Mouse (Mus musculus) CH12.LX (cell line): Measurements from ENCODE around the gene Adm. TPM values are rescaled to one million over a fixed set of nuclear protein-coding genes. Genes with fewer than 3 reads are reported as not detected.

Source experiments
- DNase-seq: peaks from one replicate; pipeline ENCODE4 v3.0.0-alpha.2; 2013; ENCODE audit errors: extremely low read depth
- H3K27ac ChIP-seq: 2 replicates; pipeline ENCODE4 v1.5.1; 2012; ENCODE audit warnings: low read depth, mild to moderate bottlenecking, control low read depth, moderate library complexity; ENCODE audit not compliant: insufficient read depth
- H3K27me3 ChIP-seq: replicated peaks from 2 replicates; pipeline ENCODE3; 2012; ENCODE audit warnings: inconsistent platforms
- H3K36me3 ChIP-seq, 2 experiments: replicated peaks in 1 of 2; 2 replicates each; pipeline versions ENCODE3 to v1.6.1; 2012; ENCODE audit warnings: inconsistent platforms in 1 of 2, low read length in 1 of 2, mild to moderate bottlenecking in 1 of 2, mixed read lengths in 1 of 2, moderate library complexity in 1 of 2; ENCODE audit not compliant: control insufficient read depth in 1 of 2, insufficient read depth in 1 of 2
- H3K4me1 ChIP-seq, 2 experiments: 2 replicates each; pipeline ENCODE4 v1.6.1; 2012; ENCODE audit warnings: inconsistent platforms in 1 of 2, moderate library complexity in 1 of 2; ENCODE audit not compliant: insufficient read depth in 2 of 2, control insufficient read depth in 1 of 2
- H3K4me2 ChIP-seq: 2 replicates; pipeline ENCODE4 v1.6.1; 2012; ENCODE audit warnings: low read depth, mild to moderate bottlenecking, control low read depth; ENCODE audit not compliant: poor library complexity, insufficient read depth, severe bottlenecking
- H3K4me3 ChIP-seq, 3 experiments: fragments of 150-350 bp in 1 of 3; sonication (generic) in 1 of 3; replicated peaks in 1 of 3; 2 replicates each; pipeline versions ENCODE3 to v1.5.1; 2011 to 2012; ENCODE audit warnings: low read depth in 2 of 3, low read length in 2 of 3, mild to moderate bottlenecking in 2 of 3, moderate library complexity in 2 of 3, control low read depth in 1 of 3, improper control_type of control experiment in 1 of 3, inconsistent platforms in 1 of 3, mixed read lengths in 1 of 3; ENCODE audit not compliant: poor library complexity in 1 of 3
- H3K79me2 ChIP-seq: replicated peaks from 2 replicates; pipeline ENCODE4 v1.6.1; 2012; ENCODE audit warnings: mild to moderate bottlenecking, moderate library complexity; ENCODE audit not compliant: control insufficient read depth, poor library complexity, insufficient read depth, severe bottlenecking; ENCODE audit errors: extremely low read depth
- H3K9ac ChIP-seq: 2 replicates; pipeline ENCODE4 v1.6.1; 2012; ENCODE audit warnings: low read depth, mild to moderate bottlenecking, control low read depth, moderate library complexity; ENCODE audit not compliant: insufficient read depth
- H3K9me3 ChIP-seq: replicated peaks from 2 replicates; pipeline ENCODE3; 2012; ENCODE audit warnings: low read length, inconsistent platforms, mixed read lengths
- BHLHE40 ChIP-seq: IDR thresholded peaks from 2 replicates; pipeline ENCODE4 v1.6.1; 2011; ENCODE audit warnings: mild to moderate bottlenecking, low read depth, low read length, improper control_type of control experiment
- CHD1 ChIP-seq: IDR thresholded peaks from 2 replicates; pipeline ENCODE4 v1.6.1; 2012; ENCODE audit warnings: low read depth, low read length, improper control_type of control experiment, inconsistent platforms
- CHD2 ChIP-seq: IDR thresholded peaks from 2 replicates; pipeline ENCODE4 v1.6.1; 2011; ENCODE audit warnings: low read length, improper control_type of control experiment
- ELF1 ChIP-seq: IDR thresholded peaks from 2 replicates; pipeline ENCODE4 v1.6.1; 2014; ENCODE audit warnings: low read depth, mild to moderate bottlenecking, inconsistent platforms, low read length, improper control_type of control experiment
- EP300 ChIP-seq: IDR thresholded peaks from 2 replicates; pipeline ENCODE4 v1.6.1; 2011; ENCODE audit warnings: low read length, improper control_type of control experiment
- ETS1 ChIP-seq: conservative IDR thresholded peaks from 2 replicates; pipeline ENCODE4 v1.6.1; 2012; ENCODE audit warnings: low read depth, mild to moderate bottlenecking, inconsistent platforms, low read length, improper control_type of control experiment, moderate library complexity
- GABPA ChIP-seq: IDR thresholded peaks from 2 replicates; pipeline ENCODE4 v1.6.1; 2012; ENCODE audit warnings: low read depth, low read length, improper control_type of control experiment, inconsistent platforms; ENCODE audit not compliant: insufficient replicate concordance
- HCFC1 ChIP-seq: IDR thresholded peaks from 2 replicates; pipeline ENCODE4 v1.6.1; 2012; ENCODE audit warnings: low read depth, mild to moderate bottlenecking, inconsistent platforms, low read length, improper control_type of control experiment
- IRF4 ChIP-seq: IDR thresholded peaks from 2 replicates; pipeline ENCODE4 v1.6.1; 2014; ENCODE audit warnings: low read depth, mild to moderate bottlenecking, inconsistent platforms, low read length, improper control_type of control experiment
- JUN ChIP-seq: IDR thresholded peaks from 2 replicates; pipeline ENCODE4 v1.6.1; 2011; ENCODE audit warnings: low read depth, mild to moderate bottlenecking, low read length, improper control_type of control experiment, moderate library complexity; ENCODE audit not compliant: insufficient read depth
- JUND ChIP-seq: conservative IDR thresholded peaks from 2 replicates; pipeline ENCODE4 v1.6.1; 2011; ENCODE audit warnings: low read depth, low read length, improper control_type of control experiment
- KAT2A ChIP-seq: IDR thresholded peaks from 2 replicates; pipeline ENCODE4 v1.6.1; 2012; ENCODE audit warnings: low read length, improper control_type of control experiment, inconsistent platforms; ENCODE audit not compliant: insufficient replicate concordance
- MAFK ChIP-seq: IDR thresholded peaks from 2 replicates; pipeline ENCODE4 v1.6.1; 2011; ENCODE audit warnings: low read length, improper control_type of control experiment; ENCODE audit not compliant: insufficient replicate concordance
- MAX ChIP-seq: IDR thresholded peaks from 2 replicates; pipeline ENCODE4 v1.6.1; 2011; ENCODE audit warnings: low read length, improper control_type of control experiment
- MAZ ChIP-seq: IDR thresholded peaks from 2 replicates; pipeline ENCODE4 v1.6.1; 2012; ENCODE audit warnings: low read depth, mild to moderate bottlenecking, inconsistent platforms, low read length, improper control_type of control experiment, moderate library complexity
- MEF2A ChIP-seq: IDR thresholded peaks from 2 replicates; pipeline ENCODE4 v1.6.1; 2014; ENCODE audit warnings: low read depth, mild to moderate bottlenecking, inconsistent platforms, low read length, improper control_type of control experiment, borderline replicate concordance
- MXI1 ChIP-seq: IDR thresholded peaks from 2 replicates; pipeline ENCODE4 v1.6.1; 2011; ENCODE audit warnings: mild to moderate bottlenecking, low read depth, low read length, improper control_type of control experiment
- MYC ChIP-seq: IDR thresholded peaks from 2 replicates; pipeline ENCODE4 v1.6.1; 2011; ENCODE audit warnings: low read depth, mild to moderate bottlenecking, improper control_type of control experiment, low read length
- NELFE ChIP-seq: IDR thresholded peaks from 2 replicates; pipeline ENCODE4 v1.6.1; 2011; ENCODE audit warnings: low read depth, low read length, improper control_type of control experiment
- PAX5 ChIP-seq: IDR thresholded peaks from 2 replicates; pipeline ENCODE4 v1.6.1; 2012; ENCODE audit warnings: low read length, inconsistent platforms, mixed read lengths
- POLR2A ChIP-seq: IDR thresholded peaks from 2 replicates; pipeline ENCODE4 v1.6.1; 2011; ENCODE audit warnings: low read depth, mild to moderate bottlenecking, improper control_type of control experiment, low read length
- POLR2AphosphoS2 ChIP-seq: IDR thresholded peaks from 2 replicates; pipeline ENCODE4 v1.6.1; 2011; ENCODE audit warnings: low read depth, low read length, improper control_type of control experiment
- RCOR1 ChIP-seq: conservative IDR thresholded peaks from 2 replicates; pipeline ENCODE4 v1.6.1; 2012; ENCODE audit warnings: low read depth, mild to moderate bottlenecking, inconsistent platforms, low read length, improper control_type of control experiment
- SIN3A ChIP-seq: IDR thresholded peaks from 2 replicates; pipeline ENCODE4 v1.6.1; 2012; ENCODE audit warnings: low read length, improper control_type of control experiment, inconsistent platforms
- TBP ChIP-seq: conservative IDR thresholded peaks from 2 replicates; pipeline ENCODE4 v1.6.1; 2011; ENCODE audit warnings: low read depth, low read length, improper control_type of control experiment
- UBTF ChIP-seq: IDR thresholded peaks from 2 replicates; pipeline ENCODE4 v1.6.1; 2012; ENCODE audit warnings: low read depth, mild to moderate bottlenecking, inconsistent platforms, low read length, improper control_type of control experiment, moderate library complexity
- USF1 ChIP-seq: IDR thresholded peaks from 2 replicates; pipeline ENCODE4 v1.6.1; 2014; ENCODE audit warnings: low read depth, mild to moderate bottlenecking, inconsistent platforms, low read length, improper control_type of control experiment
- USF2 ChIP-seq: conservative IDR thresholded peaks from 2 replicates; pipeline ENCODE4 v1.6.1; 2011; ENCODE audit warnings: low read depth, low read length, improper control_type of control experiment
- ZMIZ1 ChIP-seq: IDR thresholded peaks from 2 replicates; pipeline ENCODE4 v1.6.1; 2012; ENCODE audit warnings: low read depth, mild to moderate bottlenecking, inconsistent platforms, low read length, improper control_type of control experiment
- dilution Hi-C: fragments of 300-500 bp; cut with MboI; formaldehyde crosslinking; loops from 2 replicates; pipeline ENCODE4 v1.14.3; 2020; ENCODE audit warnings: low sequenced_read_pairs; ENCODE audit not compliant: extremely low pct_unique_long_range_greater_than_20kb, extremely low pct_ligation_motif_present
- in situ Hi-C: fragments of 300-500 bp; cut with MboI; formaldehyde crosslinking; loops from 3 replicates; pipeline ENCODE4 v1.14.3; 2019; ENCODE audit warnings: low sequenced_read_pairs, low pct_ligation_motif_present, low pct_unique_long_range_greater_than_20kb, mixed read lengths
- polyA plus RNA-seq: library from polyadenylated mRNA; unstranded; fragments of >175 nt; gene quantifications from 2 replicates; pipeline ENCODE4 v1.2.1, GENCODE M21; 2012; ENCODE audit warnings: low read depth; ENCODE audit not compliant: insufficient read length
- total RNA-seq, 2 experiments: library from RNA; depleted of rRNA; stranded (reverse); fragments of 300-350 nt in 1 of 2; fragments of >200 nt in 1 of 2; gene quantifications; 2 replicates each; pipeline ENCODE4 v1.2.3; 2012 to 2014

Adm gene
- total and polyA plus RNA-seq, 3 experiments = 6.9 to 23.2 (median 16.0) TPM

DNA sequence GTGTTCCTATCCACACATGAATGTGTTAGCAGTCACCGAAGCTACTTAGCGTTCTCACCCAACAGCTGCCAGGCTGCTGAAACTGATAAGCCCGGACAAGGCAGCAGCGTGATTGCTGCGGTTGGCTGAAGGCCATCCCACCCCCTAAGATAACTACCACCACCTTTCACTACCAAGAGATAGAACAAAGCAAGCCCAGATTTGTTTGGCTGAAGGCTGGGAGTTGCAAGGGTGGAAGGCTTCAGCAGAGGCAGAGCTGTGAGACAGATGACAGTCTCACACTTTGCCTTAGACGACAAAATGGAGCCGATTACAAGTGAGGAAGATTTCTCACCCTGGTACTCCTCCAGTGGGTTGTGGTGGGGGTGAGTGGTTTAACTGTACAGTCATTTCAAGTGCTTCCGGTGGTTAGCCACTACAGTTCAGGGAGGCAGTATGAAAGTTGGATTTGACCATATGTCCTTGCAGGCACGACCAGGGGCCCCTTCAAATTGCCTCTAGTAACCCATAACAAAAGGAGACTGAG, 8.3 kb upstream of the Adm start:
- Histone ChIP-seq H3K36me3 (no peaks in the 10 kb centered on the region), H3K4me1 (peaks cover 9 to 28% of the 10 kb centered on the region in 2 experiments; a peak in 3 of 4 replicates), H3K27me3 (peaks cover 39% of the 10 kb centered on the region), H3K27ac (no peak overlapping the region), H3K4me3 (no peak overlapping the region), H3K9me3 (peaks cover 5% of the 10 kb centered on the region), H3K79me2 (no peaks in the 10 kb centered on the region), H3K9ac (no peak overlapping the region), H3K4me2 (peak overlapping the region; percentile 80)
- dilution Hi-C loops (no loop called here), in situ Hi-C loops (no loop called here)
- DNase-seq = peak; percentile 59
- TF ChIP-seq NELFE (no peak), MYC (0 out of 2 replicates have a peak, but pooled peaks have one; percentile 28), MEF2A (peak; percentile 63), MAX (no peak), HCFC1 (no peak), MAZ (peak; percentile 85; the same call in 1 of the 2 replicates), EP300 (peak; percentile 73; the same call in 1 of the 2 replicates), CHD2 (no peak), ETS1 (peak; percentile 76), TBP (0 out of 2 replicates have a peak, but pooled peaks have one; percentile 39), RCOR1 (peak; percentile 96), USF2 (no peak), BHLHE40 (peak; percentile 96), USF1 (no peak), MAFK (peak; percentile 98), POLR2A (no peak), SIN3A (0 out of 2 replicates have a peak, but pooled peaks have one; percentile 6), JUN (peak; percentile 51; the same call in 1 of the 2 replicates), JUND (peak; percentile 68; the same call in 1 of the 2 replicates), CHD1 (no peak), MXI1 (no peak), IRF4 (peak; percentile 96)

DNA sequence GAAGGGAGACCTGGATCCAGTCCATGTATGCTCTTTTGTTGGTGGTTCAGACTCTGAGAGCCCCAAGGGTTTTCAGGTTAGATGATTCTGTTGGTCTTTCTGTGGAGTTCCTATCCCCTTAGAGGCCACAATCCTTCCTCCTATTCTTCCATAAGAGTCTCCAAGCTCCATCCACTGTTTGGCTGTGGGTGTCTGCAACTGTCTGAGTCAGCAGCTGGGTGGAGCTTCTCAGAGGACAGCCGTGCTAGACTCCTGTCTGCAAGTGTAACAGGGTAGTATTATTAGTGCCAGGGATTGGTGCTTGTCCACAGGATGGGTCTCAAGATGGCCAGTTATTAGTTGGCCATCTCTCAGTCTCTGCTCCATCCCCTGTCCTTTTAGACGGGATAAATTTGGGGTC, 3.4 kb upstream of the Adm start:
- Histone ChIP-seq H3K36me3 (no peaks in the 10 kb centered on the region), H3K4me1 (peaks cover 9 to 18% of the 10 kb centered on the region in 2 experiments; a peak in 3 of 4 replicates), H3K27ac (no peak overlapping the region), H3K27me3 (peaks cover 47% of the 10 kb centered on the region), H3K9ac (no peak overlapping the region), H3K4me3 (no peak overlapping the region), H3K9me3 (peaks cover 3% of the 10 kb centered on the region), H3K79me2 (no peaks in the 10 kb centered on the region), H3K4me2 (no peak overlapping the region)
- in situ Hi-C loops = no loop called here
- TF ChIP-seq PAX5 = no peak
- no peak for TF ChIP-seq POLR2A
- TF ChIP-seq USF1 = no peak
- TF ChIP-seq KAT2A = no peak
- TF ChIP-seq TBP = no peak
- TF ChIP-seq MAZ = no peak
- TF ChIP-seq NELFE = no peak
- no peak for TF ChIP-seq BHLHE40
- no peak for TF ChIP-seq ELF1
- no peak for TF ChIP-seq GABPA
- no peak for TF ChIP-seq MAX
- TF ChIP-seq SIN3A = no peak
- no peak for TF ChIP-seq UBTF
- TF ChIP-seq ZMIZ1 = no peak
- no peak for TF ChIP-seq POLR2AphosphoS2
- TF ChIP-seq MAFK = no peak
- no peak for TF ChIP-seq MXI1
- TF ChIP-seq MYC = no peak
- no peak for DNase-seq
- dilution Hi-C loops = no loop called here
